ENCODE assay signal across 8 mouse cellular contexts in the genomic region with DNA sequence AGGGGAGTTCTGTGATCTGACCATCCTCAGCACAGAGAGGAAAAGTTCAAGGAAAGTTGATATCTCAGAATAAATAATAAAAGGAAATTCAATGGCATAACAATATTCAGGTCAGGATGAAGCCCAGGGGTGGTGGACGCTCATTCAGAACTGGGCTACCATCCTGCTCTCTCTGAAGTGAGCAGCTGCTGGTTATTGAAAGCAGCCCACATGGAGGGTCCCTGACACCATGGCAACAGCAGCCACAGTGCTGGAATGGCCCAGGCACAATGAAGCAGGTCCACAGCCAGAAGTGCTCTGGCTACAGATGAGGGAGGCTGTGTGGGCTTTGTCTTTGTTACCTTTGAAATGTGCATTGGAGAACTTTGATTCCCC. TPM values are rescaled to one million over a fixed set of nuclear protein-coding genes. Genes with fewer than 3 reads are reported as not detected.
A peak's percentile ranks its signal among the peaks of the same experiment; 100 is the strongest.
DNase-seq lines count a peak whose midpoint lies in the region; ATAC-seq and TF ChIP-seq lines count a peak whose summit lies in the region.

No protein-coding gene starts in this region.

- H3K27ac ChIP-seq in forebrain, embryonic 11.5 days (ENCODE audit: low read depth, low read length) = peak overlapping the region; percentile 71; the same call in 1 of the 2 replicates
- H3K27ac ChIP-seq in limb, embryonic 10.5 days = peak overlapping the region; percentile 82
- 0 out of 2 replicates have a peak overlapping the region, but pooled peaks have one; percentile 48 for H3K27ac ChIP-seq in olfactory bulb, adult 2 months (ENCODE audit: insufficient read depth, low read depth, low read length)
- no peak overlapping the region for H3K27ac ChIP-seq in kidney, embryonic 14.5 days (ENCODE audit: low read depth, low read length)

- no peak for TF ChIP-seq CTCF in olfactory bulb, adult 2 months (IDR thresholded peaks at IDR 0.05; ENCODE audit: insufficient read depth, low read depth, low read length)

- H3K4me1 ChIP-seq in forebrain, embryonic 11.5 days (replicated peaks; ENCODE audit: control insufficient read depth, insufficient read depth, low read length) = peaks cover 3% of the 10 kb centered on the region; the same call in 1 of the 2 replicates
- peaks cover 30% of the 10 kb centered on the region for H3K4me1 ChIP-seq in limb, embryonic 10.5 days
- H3K4me1 ChIP-seq in olfactory bulb, adult 2 months (ENCODE audit: control insufficient read depth, insufficient read depth, low read length) = peaks cover 6% of the 10 kb centered on the region
- H3K4me1 ChIP-seq in kidney, embryonic 14.5 days (ENCODE audit: control insufficient read depth, insufficient read depth, low read length) = no peaks in the 10 kb centered on the region

- no peak overlapping the region for H3K9ac ChIP-seq in forebrain, embryonic 11.5 days (ENCODE audit: low read length)
- no peak overlapping the region for H3K9ac ChIP-seq in kidney, embryonic 14.5 days (ENCODE audit: low read depth, low read length)

- WGBS in forebrain, embryonic 11.5 days = 0% methylated on average over 1 of the region's 1 CpGs
- 26% methylated on average over 1 of the region's 1 CpGs for WGBS in limb, embryonic 10.5 days
- WGBS in olfactory bulb, adult 2 months = 57% methylated on average over 1 of the region's 1 CpGs
- WGBS in kidney, embryonic 14.5 days = 68% methylated on average over 1 of the region's 1 CpGs

- no peak overlapping the region for H3K4me3 ChIP-seq in forebrain, embryonic 11.5 days (ENCODE audit: low read depth, low read length)
- H3K4me3 ChIP-seq in limb, embryonic 10.5 days = no peak overlapping the region
- H3K4me3 ChIP-seq in olfactory bulb, adult 2 months (ENCODE audit: insufficient read depth, low read depth, low read length) = no peak overlapping the region
- H3K4me3 ChIP-seq in kidney, embryonic 14.5 days (ENCODE audit: low read length) = no peak overlapping the region

- DNase-seq in left cerebral cortex, postnatal 4 days = peak; percentile 57
- no peak for DNase-seq in left cerebral cortex, adult 11 months (ENCODE audit: low spot score)
- peak; percentile 86 for DNase-seq in forebrain, embryonic 11.5 days (ENCODE audit: low spot score)
- DNase-seq in limb, embryonic 10.5 days (ENCODE audit: low spot score) = peak; percentile 67
- no peak for DNase-seq in urinary bladder, postnatal 25 days (ENCODE audit: low spot score)
- DNase-seq in cerebellum, adult 18-20 months = no peak

- ATAC-seq in forebrain, embryonic 11.5 days (replicated peaks; ENCODE audit: low FRiP score) = peak; percentile 99
- ATAC-seq in kidney, embryonic 14.5 days (ENCODE audit: low FRiP score, low TSS enrichment) = no peak

- no peak overlapping the region for H3K4me2 ChIP-seq in forebrain, embryonic 11.5 days (ENCODE audit: low read depth, low read length, severe bottlenecking)
- H3K4me2 ChIP-seq in kidney, embryonic 14.5 days (replicated peaks; ENCODE audit: low read depth, low read length) = no peak overlapping the region

- no peaks in the 10 kb centered on the region for H3K9me3 ChIP-seq in forebrain, embryonic 11.5 days (ENCODE audit: control insufficient read depth, low read length)
- H3K9me3 ChIP-seq in limb, embryonic 10.5 days (replicated peaks) = no peaks in the 10 kb centered on the region
- H3K9me3 ChIP-seq in kidney, embryonic 14.5 days (ENCODE audit: control insufficient read depth, low read length) = no peaks in the 10 kb centered on the region

- intact Hi-C loops in left cerebral cortex, postnatal 4 days (cut with DNase I) = no loop called here

- no peak for TF ChIP-seq POLR2A in olfactory bulb, adult 2 months (IDR thresholded peaks at IDR 0.05; ENCODE audit: insufficient read depth, low read depth, low read length)

- no peaks in the 10 kb centered on the region for H3K36me3 ChIP-seq in forebrain, embryonic 11.5 days (ENCODE audit: control insufficient read depth, insufficient read depth, low read length)
- no peaks in the 10 kb centered on the region for H3K36me3 ChIP-seq in limb, embryonic 10.5 days
- H3K36me3 ChIP-seq in kidney, embryonic 14.5 days (ENCODE audit: control insufficient read depth, insufficient read depth, low read length) = no peaks in the 10 kb centered on the region

- no peaks in the 10 kb centered on the region for H3K27me3 ChIP-seq in forebrain, embryonic 11.5 days (ENCODE audit: control insufficient read depth, insufficient read depth, low read length)
- H3K27me3 ChIP-seq in limb, embryonic 10.5 days (ENCODE audit: low read depth, poor library complexity, severe bottlenecking) = no peaks in the 10 kb centered on the region
- no peaks in the 10 kb centered on the region for H3K27me3 ChIP-seq in kidney, embryonic 14.5 days (ENCODE audit: control insufficient read depth, insufficient read depth, low read length)

RNA-seq across cellular contexts. Expression of gene Ehbp1, which starts 6.4 kb away (rescaled TPM):
- total RNA-seq in left cerebral cortex, postnatal 4 days (2021) = 10 to 100 TPM; 82.4 to 90.3 TPM
- polyA plus RNA-seq in forebrain, embryonic 11.5 days (2014; fragmentation: Nextera tagmentation; extraction: Ambion mirVana) = 14.7 and 16.0 TPM in 2 replicates
- polyA plus RNA-seq in limb, embryonic 10.5 days (2016; fragmentation: Nextera tagmentation; extraction: Ambion mirVana) = 5.9 and 7.9 TPM in 2 replicates
- polyA plus RNA-seq in olfactory bulb, adult 2 months (2012; ENCODE audit: insufficient read depth, insufficient read length, low replicate concordance, missing spikeins) = not detected in 2 replicates
- 8.3 and 9.8 TPM in 2 replicates for polyA plus RNA-seq in kidney, embryonic 14.5 days (2014; fragmentation: Nextera tagmentation; extraction: Ambion mirVana)

Comparison
In these comparisons a context has a peak if more than half of its experiments do, and no peak if none do; other contexts are left out.
1. DNase-seq: peak in left cerebral cortex, postnatal 4 days (single experiment), forebrain, embryonic 11.5 days (single experiment) and limb, embryonic 10.5 days (single experiment); none in left cerebral cortex, adult 11 months (single experiment), urinary bladder, postnatal 25 days (single experiment) and cerebellum, adult 18-20 months (0 of 2).